Mouse (Mus musculus) CH12.LX (cell line): ENCODE data around the gene Tpsg1. TPM values are rescaled to one million over a fixed set of nuclear protein-coding genes. Genes with fewer than 3 reads are reported as not detected.

Experiments used
- DNase-seq: peaks from one replicate; pipeline ENCODE4 v3.0.0-alpha.2; 2013; ENCODE audit errors: extremely low read depth
- H3K27ac ChIP-seq: 2 replicates; pipeline ENCODE4 v1.5.1; 2012; ENCODE audit warnings: low read depth, mild to moderate bottlenecking, control low read depth, moderate library complexity; ENCODE audit not compliant: insufficient read depth
- H3K27me3 ChIP-seq: replicated peaks from 2 replicates; pipeline ENCODE3; 2012; ENCODE audit warnings: inconsistent platforms
- H3K36me3 ChIP-seq, 2 experiments: replicated peaks in 1 of 2; 2 replicates each; pipeline versions ENCODE3 to v1.6.1; 2012; ENCODE audit warnings: inconsistent platforms in 1 of 2, low read length in 1 of 2, mild to moderate bottlenecking in 1 of 2, mixed read lengths in 1 of 2, moderate library complexity in 1 of 2; ENCODE audit not compliant: control insufficient read depth in 1 of 2, insufficient read depth in 1 of 2
- H3K4me1 ChIP-seq, 2 experiments: 2 replicates each; pipeline ENCODE4 v1.6.1; 2012; ENCODE audit warnings: inconsistent platforms in 1 of 2, moderate library complexity in 1 of 2; ENCODE audit not compliant: insufficient read depth in 2 of 2, control insufficient read depth in 1 of 2
- H3K4me2 ChIP-seq: 2 replicates; pipeline ENCODE4 v1.6.1; 2012; ENCODE audit warnings: low read depth, mild to moderate bottlenecking, control low read depth; ENCODE audit not compliant: poor library complexity, insufficient read depth, severe bottlenecking
- H3K4me3 ChIP-seq, 3 experiments: fragments of 150-350 bp in 1 of 3; sonication (generic) in 1 of 3; replicated peaks in 1 of 3; 2 replicates each; pipeline versions ENCODE3 to v1.5.1; 2011 to 2012; ENCODE audit warnings: low read depth in 2 of 3, low read length in 2 of 3, mild to moderate bottlenecking in 2 of 3, moderate library complexity in 2 of 3, control low read depth in 1 of 3, improper control_type of control experiment in 1 of 3, inconsistent platforms in 1 of 3, mixed read lengths in 1 of 3; ENCODE audit not compliant: poor library complexity in 1 of 3
- H3K79me2 ChIP-seq: replicated peaks from 2 replicates; pipeline ENCODE4 v1.6.1; 2012; ENCODE audit warnings: mild to moderate bottlenecking, moderate library complexity; ENCODE audit not compliant: control insufficient read depth, poor library complexity, insufficient read depth, severe bottlenecking; ENCODE audit errors: extremely low read depth
- H3K9ac ChIP-seq: 2 replicates; pipeline ENCODE4 v1.6.1; 2012; ENCODE audit warnings: low read depth, mild to moderate bottlenecking, control low read depth, moderate library complexity; ENCODE audit not compliant: insufficient read depth
- H3K9me3 ChIP-seq: replicated peaks from 2 replicates; pipeline ENCODE3; 2012; ENCODE audit warnings: low read length, inconsistent platforms, mixed read lengths
- BHLHE40 ChIP-seq: IDR thresholded peaks from 2 replicates; pipeline ENCODE4 v1.6.1; 2011; ENCODE audit warnings: mild to moderate bottlenecking, low read depth, low read length, improper control_type of control experiment
- CHD1 ChIP-seq: IDR thresholded peaks from 2 replicates; pipeline ENCODE4 v1.6.1; 2012; ENCODE audit warnings: low read depth, low read length, improper control_type of control experiment, inconsistent platforms
- CHD2 ChIP-seq: IDR thresholded peaks from 2 replicates; pipeline ENCODE4 v1.6.1; 2011; ENCODE audit warnings: low read length, improper control_type of control experiment
- E2F4 ChIP-seq: IDR thresholded peaks from 2 replicates; pipeline ENCODE4 v1.6.1; 2011; ENCODE audit warnings: low read depth, low read length, improper control_type of control experiment; ENCODE audit not compliant: insufficient replicate concordance
- ETS1 ChIP-seq: conservative IDR thresholded peaks from 2 replicates; pipeline ENCODE4 v1.6.1; 2012; ENCODE audit warnings: low read depth, mild to moderate bottlenecking, inconsistent platforms, low read length, improper control_type of control experiment, moderate library complexity
- GABPA ChIP-seq: IDR thresholded peaks from 2 replicates; pipeline ENCODE4 v1.6.1; 2012; ENCODE audit warnings: low read depth, low read length, improper control_type of control experiment, inconsistent platforms; ENCODE audit not compliant: insufficient replicate concordance
- IRF4 ChIP-seq: IDR thresholded peaks from 2 replicates; pipeline ENCODE4 v1.6.1; 2014; ENCODE audit warnings: low read depth, mild to moderate bottlenecking, inconsistent platforms, low read length, improper control_type of control experiment
- JUND ChIP-seq: conservative IDR thresholded peaks from 2 replicates; pipeline ENCODE4 v1.6.1; 2011; ENCODE audit warnings: low read depth, low read length, improper control_type of control experiment
- MAX ChIP-seq: IDR thresholded peaks from 2 replicates; pipeline ENCODE4 v1.6.1; 2011; ENCODE audit warnings: low read length, improper control_type of control experiment
- NELFE ChIP-seq: IDR thresholded peaks from 2 replicates; pipeline ENCODE4 v1.6.1; 2011; ENCODE audit warnings: low read depth, low read length, improper control_type of control experiment
- NRF1 ChIP-seq: IDR thresholded peaks from 2 replicates; pipeline ENCODE4 v1.6.1; 2014; ENCODE audit warnings: low read depth, mild to moderate bottlenecking, inconsistent platforms, low read length, improper control_type of control experiment, moderate library complexity
- RAD21 ChIP-seq: IDR thresholded peaks from 2 replicates; pipeline ENCODE4 v1.6.1; 2011; ENCODE audit warnings: low read depth, mild to moderate bottlenecking, low read length, improper control_type of control experiment, moderate library complexity
- TBP ChIP-seq: conservative IDR thresholded peaks from 2 replicates; pipeline ENCODE4 v1.6.1; 2011; ENCODE audit warnings: low read depth, low read length, improper control_type of control experiment
- UBTF ChIP-seq: IDR thresholded peaks from 2 replicates; pipeline ENCODE4 v1.6.1; 2012; ENCODE audit warnings: low read depth, mild to moderate bottlenecking, inconsistent platforms, low read length, improper control_type of control experiment, moderate library complexity
- ZKSCAN1 ChIP-seq: IDR thresholded peaks from 2 replicates; pipeline ENCODE4 v1.6.1; 2012; ENCODE audit warnings: low read depth, inconsistent platforms, low read length, improper control_type of control experiment, borderline replicate concordance
- ZMIZ1 ChIP-seq: IDR thresholded peaks from 2 replicates; pipeline ENCODE4 v1.6.1; 2012; ENCODE audit warnings: low read depth, mild to moderate bottlenecking, inconsistent platforms, low read length, improper control_type of control experiment
- dilution Hi-C: fragments of 300-500 bp; cut with MboI; formaldehyde crosslinking; loops from 2 replicates; pipeline ENCODE4 v1.14.3; 2020; ENCODE audit warnings: low sequenced_read_pairs; ENCODE audit not compliant: extremely low pct_unique_long_range_greater_than_20kb, extremely low pct_ligation_motif_present
- in situ Hi-C: fragments of 300-500 bp; cut with MboI; formaldehyde crosslinking; loops from 3 replicates; pipeline ENCODE4 v1.14.3; 2019; ENCODE audit warnings: low sequenced_read_pairs, low pct_ligation_motif_present, low pct_unique_long_range_greater_than_20kb, mixed read lengths
- polyA plus RNA-seq: library from polyadenylated mRNA; unstranded; fragments of >175 nt; gene quantifications from 2 replicates; pipeline ENCODE4 v1.2.1, GENCODE M21; 2012; ENCODE audit warnings: low read depth; ENCODE audit not compliant: insufficient read length
- total RNA-seq, 2 experiments: library from RNA; depleted of rRNA; stranded (reverse); fragments of 300-350 nt in 1 of 2; fragments of >200 nt in 1 of 2; gene quantifications; 2 replicates each; pipeline ENCODE4 v1.2.3; 2012 to 2014

Gene Tpsg1
- total and polyA plus RNA-seq, 3 experiments, result not detected

GRCm38 (mm10) chr17:25398520-25398838 is 29.4 kb downstream of the Tpsg1 start:
- Histone ChIP-seq H3K27ac (no peak overlapping the region), H3K9ac (no peak overlapping the region), H3K27me3 (peaks cover 62% of the 10 kb centered on the region), H3K4me3 (no peak overlapping the region), H3K79me2 (no peaks in the 10 kb centered on the region), H3K4me2 (no peak overlapping the region), H3K36me3 (no peaks in the 10 kb centered on the region), H3K9me3 (no peaks in the 10 kb centered on the region), H3K4me1 (no peaks in the 10 kb centered on the region)
- TF ChIP-seq TBP, result no peak
- TF ChIP-seq NELFE, result no peak
- TF ChIP-seq ETS1, result no peak
- no peak for TF ChIP-seq JUND
- no peak for TF ChIP-seq NRF1
- no peak for TF ChIP-seq IRF4
- no peak for TF ChIP-seq RAD21
- no peak for TF ChIP-seq ZKSCAN1
- no peak for TF ChIP-seq UBTF
- no peak for TF ChIP-seq CHD1
- no peak for TF ChIP-seq BHLHE40
- TF ChIP-seq ZMIZ1, result no peak
- TF ChIP-seq E2F4, result no peak
- TF ChIP-seq GABPA, result no peak
- TF ChIP-seq CHD2, result no peak
- in situ Hi-C loops (loop anchor here (10.0 kb wide), 1 partner anchor 296 kb away; no protein-coding TSS in a partner anchor), dilution Hi-C loops (no loop called here)
- no peak for DNase-seq

GRCm38 (mm10) chr17:25400443-25400842 is 31.4 kb downstream of the Tpsg1 start:
- peak; percentile 10 for DNase-seq

More at GRCm38 (mm10) chr17:25400443-25400842, 31.4 kb downstream of the Tpsg1 start:
- no peak overlapping the region for H3K4me2 ChIP-seq
- H3K4me1 ChIP-seq, result no peaks in the 10 kb centered on the region
- in situ Hi-C loops, result loop anchor here (5.0 kb wide), 1 partner anchor 72 kb away; no protein-coding TSS in a partner anchor
- H3K27me3 ChIP-seq, result peaks cover 71% of the 10 kb centered on the region
- H3K36me3 ChIP-seq, result no peaks in the 10 kb centered on the region
- dilution Hi-C loops, result no loop called here
- H3K9ac ChIP-seq, result no peak overlapping the region
- no peak overlapping the region for H3K4me3 ChIP-seq
- H3K9me3 ChIP-seq, result no peaks in the 10 kb centered on the region
- no peaks in the 10 kb centered on the region for H3K79me2 ChIP-seq
- no peak for TF ChIP-seq MAX
- H3K27ac ChIP-seq, result no peak overlapping the region
